Comparison of ENCODE assay signal across 23 mouse cellular contexts in genomic region chr14:118272594-118273555, GRCm38 (mm10). TPM values are rescaled to one million over a fixed set of nuclear protein-coding genes. Genes with fewer than 3 reads are reported as not detected.
"Had no signal": no experiment of that assay in that cellular context is flagged by ENCODE, and none has a peak within 500 bp of the region (broad histone marks: within the 10 kb centered on the region; RNA-seq: fewer than 3 reads in every experiment).

No protein-coding gene starts in this region.

- ATAC-seq: midbrain, embryonic 13.5 days had no signal

- DNase-seq: kidney, adult 2 months; kidney, postnatal 14 days; lung, adult 2 months; lung, postnatal 10 days; right cerebral cortex, postnatal 4 days; spleen, adult 18-20 months; thymus, adult 2 months; thymus, postnatal 25 days had no signal

- H3K9me3 ChIP-seq: kidney, embryonic 15.5 days; limb, embryonic 10.5 days; liver, embryonic 15.5 days; midbrain, embryonic 13.5 days; neural tube, embryonic 12.5 days had no signal

- H3K4me2 ChIP-seq: kidney, embryonic 15.5 days; liver, embryonic 11.5 days; liver, embryonic 15.5 days; midbrain, embryonic 13.5 days; neural tube, embryonic 12.5 days had no signal

- H3K4me1 ChIP-seq: kidney, embryonic 15.5 days; limb, embryonic 10.5 days; liver, embryonic 15.5 days; neural tube, embryonic 12.5 days had no signal

- H3K27me3 ChIP-seq: kidney, embryonic 15.5 days; liver, embryonic 15.5 days; midbrain, embryonic 13.5 days; neural tube, embryonic 12.5 days had no signal

- H3K9ac ChIP-seq: kidney, embryonic 15.5 days; liver, embryonic 15.5 days; midbrain, embryonic 13.5 days; neural tube, embryonic 12.5 days had no signal

- H3K27ac ChIP-seq: kidney, embryonic 15.5 days; left cerebral cortex, adult 2 months; limb, embryonic 10.5 days; liver, embryonic 15.5 days; macrophage; midbrain, embryonic 13.5 days; neural tube, embryonic 12.5 days had no signal

- H3K36me3 ChIP-seq: kidney, embryonic 15.5 days; limb, embryonic 10.5 days; liver, embryonic 15.5 days; midbrain, embryonic 13.5 days; neural tube, embryonic 12.5 days had no signal

- H3K4me3 ChIP-seq: kidney, embryonic 15.5 days; left cerebral cortex, adult 2 months; limb, embryonic 10.5 days; liver, embryonic 15.5 days; midbrain, embryonic 13.5 days; neural tube, embryonic 12.5 days had no signal

RNA-seq across cellular contexts. Expression of gene Gm9376, which starts 6.1 kb away (rescaled TPM):
- total RNA-seq: layer of hippocampus, postnatal 25 days; left cerebral cortex, adult 2 months; left cerebral cortex, postnatal 14 days; megakaryocyte-erythroid progenitor cell, adult 5-6 weeks; monocyte, adult 5-6 weeks; neutrophil, adult 5-6 weeks had no signal
- polyA plus RNA-seq: kidney, adult 2 months; kidney, embryonic 15.5 days; large intestine, adult 2 months; limb, embryonic 10.5 days; limb, embryonic 14.5 days; liver, embryonic 11.5 days; liver, embryonic 15.5 days; lung, adult 2 months; macrophage; midbrain, embryonic 13.5 days; neural tube, embryonic 12.5 days; thymus, adult 2 months had no signal

RNA-seq across cellular contexts. Expression of gene Sox21, which starts 36.0 kb away (rescaled TPM):
- total RNA-seq: megakaryocyte-erythroid progenitor cell, adult 5-6 weeks; monocyte, adult 5-6 weeks; neutrophil, adult 5-6 weeks had no signal
- polyA plus RNA-seq: kidney, adult 2 months; liver, embryonic 15.5 days; macrophage had no signal
